Mouse (Mus musculus): ENCODE measurements around the gene Bcas1. TPM values are rescaled to one million over a fixed set of nuclear protein-coding genes. Genes with fewer than 3 reads are reported as not detected.

Gene Bcas1
- polyA plus RNA-seq, 1 experiment from 2014 or later, result 1.1 TPM

DNA sequence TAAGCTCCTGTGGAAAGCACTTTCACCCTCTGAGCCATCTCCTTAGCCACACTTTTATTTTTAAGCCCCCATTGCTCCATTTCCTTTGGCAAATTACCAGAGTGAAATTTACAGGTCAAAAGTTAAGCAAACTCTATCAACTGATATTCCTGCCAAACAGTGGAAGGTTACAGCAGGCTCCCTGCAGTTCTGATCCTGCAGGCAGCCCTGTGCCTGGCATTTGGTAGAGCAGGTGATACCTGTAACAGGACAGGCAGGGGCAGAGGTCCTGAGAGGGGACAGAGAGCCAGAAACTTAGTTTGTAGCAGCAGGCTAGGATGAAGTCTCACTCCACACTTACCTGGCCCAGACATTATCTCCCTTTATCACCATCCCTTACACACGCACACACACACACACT is 35.7 kb downstream of the Bcas1 start:
- H3K27ac ChIP-seq (replicated peaks; ENCODE audit: low read depth, low read length), result no peak overlapping the region
- H3K4me1 ChIP-seq (ENCODE audit: control insufficient read depth, insufficient read depth, low read length), result no peaks in the 10 kb centered on the region
- H3K9ac ChIP-seq (replicated peaks; ENCODE audit: low read length), result no peak overlapping the region
- H3K9me3 ChIP-seq (replicated peaks; ENCODE audit: control insufficient read depth, low read length), result no peaks in the 10 kb centered on the region
- 58% methylated on average over 1 of the region's 1 CpGs for WGBS
- no peaks in the 10 kb centered on the region for H3K27me3 ChIP-seq (ENCODE audit: control insufficient read depth, insufficient read depth, low read length)
- ATAC-seq (replicated peaks; ENCODE audit: insufficient number of reproducible peaks, low FRiP score, low TSS enrichment, low read depth) (no peak), DNase-seq (ENCODE audit: low spot score) (no peak)
- no peak overlapping the region for H3K4me2 ChIP-seq (ENCODE audit: low read depth, low read length)
- H3K4me3 ChIP-seq (ENCODE audit: low read depth, low read length), result no peak overlapping the region
- H3K36me3 ChIP-seq (replicated peaks; ENCODE audit: control insufficient read depth, insufficient read depth, low read depth, low read length), result no peaks in the 10 kb centered on the region

- Histone ChIP-seq H3K9ac (replicated peaks; ENCODE audit: low read length) (no peak overlapping the region), H3K4me2 (ENCODE audit: low read depth, low read length) (no peak overlapping the region), H3K9me3 (replicated peaks; ENCODE audit: control insufficient read depth, low read length) (no peaks in the 10 kb centered on the region), H3K36me3 (replicated peaks; ENCODE audit: control insufficient read depth, insufficient read depth, low read depth, low read length) (no peaks in the 10 kb centered on the region), H3K4me3 (ENCODE audit: low read depth, low read length) (no peak overlapping the region), H3K27ac (replicated peaks; ENCODE audit: low read depth, low read length) (no peak overlapping the region), H3K27me3 (ENCODE audit: control insufficient read depth, insufficient read depth, low read length) (no peaks in the 10 kb centered on the region), H3K4me1 (ENCODE audit: control insufficient read depth, insufficient read depth, low read length) (no peaks in the 10 kb centered on the region)
- 60% methylated on average over 5 of the region's 5 CpGs for WGBS
- ATAC-seq (replicated peaks; ENCODE audit: insufficient number of reproducible peaks, low FRiP score, low TSS enrichment, low read depth) (no peak), DNase-seq (ENCODE audit: low spot score) (no peak)
Observed at GRCm38 (mm10) chr2:170388320-170388719, 39.3 kb downstream of the Bcas1 start.

DNA sequence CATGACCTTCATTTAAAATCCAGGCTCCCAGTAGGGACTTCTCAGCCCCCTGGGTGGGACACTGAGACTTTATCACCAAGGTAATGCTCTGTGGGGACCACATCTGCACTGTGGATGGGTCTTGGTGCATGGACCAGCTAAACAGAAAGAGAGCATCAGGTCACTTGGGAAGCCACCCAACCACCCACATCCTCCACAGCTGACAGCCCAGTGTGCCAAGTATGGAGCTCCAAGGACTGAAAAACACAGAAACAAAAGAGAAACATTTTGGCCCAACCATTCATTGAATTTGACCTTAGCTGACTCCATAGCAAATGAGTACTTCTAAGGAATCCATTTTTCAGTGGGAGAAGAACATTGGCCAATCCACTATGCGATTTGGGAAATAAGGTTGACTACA is 42.1 kb downstream of the Bcas1 start:
- no peaks in the 10 kb centered on the region for H3K9me3 ChIP-seq (replicated peaks; ENCODE audit: control insufficient read depth, low read length)
- no peaks in the 10 kb centered on the region for H3K4me1 ChIP-seq (ENCODE audit: control insufficient read depth, insufficient read depth, low read length)
- H3K27me3 ChIP-seq (ENCODE audit: control insufficient read depth, insufficient read depth, low read length), result no peaks in the 10 kb centered on the region
- no peak overlapping the region for H3K4me3 ChIP-seq (ENCODE audit: low read depth, low read length)
- DNase-seq (ENCODE audit: low spot score) (no peak), ATAC-seq (replicated peaks; ENCODE audit: insufficient number of reproducible peaks, low FRiP score, low TSS enrichment, low read depth) (no peak)
- 94% methylated on average over 1 of the region's 1 CpGs for WGBS
- H3K36me3 ChIP-seq (replicated peaks; ENCODE audit: control insufficient read depth, insufficient read depth, low read depth, low read length), result no peaks in the 10 kb centered on the region
- H3K27ac ChIP-seq (replicated peaks; ENCODE audit: low read depth, low read length), result no peak overlapping the region
- no peak overlapping the region for H3K9ac ChIP-seq (replicated peaks; ENCODE audit: low read length)
- H3K4me2 ChIP-seq (ENCODE audit: low read depth, low read length), result no peak overlapping the region

DNA sequence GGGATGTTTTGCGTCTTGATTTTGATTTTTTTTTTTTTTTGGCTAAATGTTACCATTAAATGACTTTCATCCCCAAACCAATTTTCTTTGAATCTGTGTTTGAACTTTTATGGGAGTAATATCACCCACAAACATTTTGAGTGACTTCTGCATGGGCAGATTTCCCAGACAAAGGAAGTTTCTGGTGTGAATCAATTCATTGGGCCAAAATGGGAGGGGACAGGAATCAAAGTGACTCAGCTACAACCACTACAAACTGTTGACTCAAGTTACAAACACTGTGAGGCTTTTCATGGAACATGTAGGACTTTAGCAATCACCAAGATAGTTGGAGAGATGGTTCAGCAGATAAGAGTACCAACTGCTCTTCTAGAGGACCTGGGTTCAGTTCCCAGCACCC is 42.9 kb downstream of the Bcas1 start:
- ATAC-seq (replicated peaks; ENCODE audit: insufficient number of reproducible peaks, low FRiP score, low TSS enrichment, low read depth) (no peak), DNase-seq (ENCODE audit: low spot score) (no peak)

DNA sequence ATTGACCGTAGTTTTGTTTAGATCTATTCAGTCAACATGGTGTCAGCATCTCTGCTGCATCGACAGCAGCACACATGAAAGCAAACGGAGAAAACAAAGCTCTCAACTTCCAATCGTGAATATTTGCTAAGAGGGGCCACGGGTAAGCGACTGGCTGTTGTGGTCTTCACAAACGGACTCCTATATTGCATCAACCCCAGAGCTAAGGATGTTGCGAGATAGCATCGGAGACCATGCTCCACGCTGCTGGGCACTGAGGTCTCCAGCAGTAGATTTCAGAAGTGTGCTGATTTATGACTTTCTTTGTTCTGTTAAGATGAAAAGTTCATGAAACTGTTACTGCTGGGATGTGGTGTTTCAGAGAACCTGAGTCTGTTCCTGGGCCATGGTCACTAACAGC is 54.3 kb downstream of the Bcas1 start:
- WGBS, result 94% methylated on average over 10 of the region's 10 CpGs
- no peak for ATAC-seq (replicated peaks; ENCODE audit: insufficient number of reproducible peaks, low FRiP score, low TSS enrichment, low read depth)

More for the DNA sequence above, 42.9 kb downstream of the Bcas1 start:
- Histone ChIP-seq H3K36me3 (replicated peaks; ENCODE audit: control insufficient read depth, insufficient read depth, low read depth, low read length) (no peaks in the 10 kb centered on the region), H3K4me3 (ENCODE audit: low read depth, low read length) (no peak overlapping the region), H3K9ac (replicated peaks; ENCODE audit: low read length) (no peak overlapping the region), H3K4me1 (ENCODE audit: control insufficient read depth, insufficient read depth, low read length) (no peaks in the 10 kb centered on the region), H3K27ac (replicated peaks; ENCODE audit: low read depth, low read length) (no peak overlapping the region), H3K4me2 (ENCODE audit: low read depth, low read length) (no peak overlapping the region), H3K27me3 (ENCODE audit: control insufficient read depth, insufficient read depth, low read length) (no peaks in the 10 kb centered on the region), H3K9me3 (replicated peaks; ENCODE audit: control insufficient read depth, low read length) (no peaks in the 10 kb centered on the region)
- WGBS, result 92% methylated on average over 1 of the region's 1 CpGs

GRCm38 (mm10) chr2:170365676-170366075 is 62.0 kb downstream of the Bcas1 start:
- Histone ChIP-seq H3K4me3 (ENCODE audit: low read depth, low read length) (no peak overlapping the region), H3K9ac (replicated peaks; ENCODE audit: low read length) (no peak overlapping the region), H3K4me1 (ENCODE audit: control insufficient read depth, insufficient read depth, low read length) (no peaks in the 10 kb centered on the region), H3K27me3 (ENCODE audit: control insufficient read depth, insufficient read depth, low read length) (no peaks in the 10 kb centered on the region), H3K9me3 (replicated peaks; ENCODE audit: control insufficient read depth, low read length) (no peaks in the 10 kb centered on the region), H3K36me3 (replicated peaks; ENCODE audit: control insufficient read depth, insufficient read depth, low read depth, low read length) (no peaks in the 10 kb centered on the region), H3K4me2 (ENCODE audit: low read depth, low read length) (no peak overlapping the region), H3K27ac (replicated peaks; ENCODE audit: low read depth, low read length) (no peak overlapping the region)
- 90% methylated on average over 2 of the region's 2 CpGs for WGBS
- no peak for ATAC-seq (replicated peaks; ENCODE audit: insufficient number of reproducible peaks, low FRiP score, low TSS enrichment, low read depth)
- DNase-seq (ENCODE audit: low spot score), result no peak

More for the DNA sequence above, 54.3 kb downstream of the Bcas1 start:
- H3K36me3 ChIP-seq (replicated peaks; ENCODE audit: control insufficient read depth, insufficient read depth, low read depth, low read length), result no peaks in the 10 kb centered on the region
- no peak overlapping the region for H3K4me2 ChIP-seq (ENCODE audit: low read depth, low read length)
- DNase-seq (ENCODE audit: low spot score), result no peak
- H3K4me3 ChIP-seq (ENCODE audit: low read depth, low read length), result no peak overlapping the region
- H3K9me3 ChIP-seq (replicated peaks; ENCODE audit: control insufficient read depth, low read length), result no peaks in the 10 kb centered on the region
- H3K27me3 ChIP-seq (ENCODE audit: control insufficient read depth, insufficient read depth, low read length), result no peaks in the 10 kb centered on the region
- H3K9ac ChIP-seq (replicated peaks; ENCODE audit: low read length), result no peak overlapping the region
- no peaks in the 10 kb centered on the region for H3K4me1 ChIP-seq (ENCODE audit: control insufficient read depth, insufficient read depth, low read length)
- H3K27ac ChIP-seq (replicated peaks; ENCODE audit: low read depth, low read length), result no peak overlapping the region

- Histone ChIP-seq H3K27me3 (ENCODE audit: control insufficient read depth, insufficient read depth, low read length) (no peaks in the 10 kb centered on the region), H3K27ac (replicated peaks; ENCODE audit: low read depth, low read length) (no peak overlapping the region)
- WGBS, result 68% methylated on average over 3 of the region's 3 CpGs
Observed at GRCm38 (mm10) chr2:170365271-170365670, 62.4 kb downstream of the Bcas1 start.

GRCm38 (mm10) chr2:170356667-170357374 is 70.8 kb downstream of the Bcas1 start:
- H3K9me3 ChIP-seq (replicated peaks; ENCODE audit: control insufficient read depth, low read length), result no peaks in the 10 kb centered on the region
- no peak overlapping the region for H3K27ac ChIP-seq (replicated peaks; ENCODE audit: low read depth, low read length)
- H3K4me1 ChIP-seq (ENCODE audit: control insufficient read depth, insufficient read depth, low read length), result no peaks in the 10 kb centered on the region
- no peak overlapping the region for H3K4me3 ChIP-seq (ENCODE audit: low read depth, low read length)
- no peaks in the 10 kb centered on the region for H3K27me3 ChIP-seq (ENCODE audit: control insufficient read depth, insufficient read depth, low read length)
- ATAC-seq (replicated peaks; ENCODE audit: insufficient number of reproducible peaks, low FRiP score, low TSS enrichment, low read depth) (no peak), DNase-seq (ENCODE audit: low spot score) (no peak)
- no peak overlapping the region for H3K9ac ChIP-seq (replicated peaks; ENCODE audit: low read length)
- WGBS, result 52% methylated on average over 16 of the region's 16 CpGs
- no peaks in the 10 kb centered on the region for H3K36me3 ChIP-seq (replicated peaks; ENCODE audit: control insufficient read depth, insufficient read depth, low read depth, low read length)
- H3K4me2 ChIP-seq (ENCODE audit: low read depth, low read length), result no peak overlapping the region

More at GRCm38 (mm10) chr2:170365271-170365670, 62.4 kb downstream of the Bcas1 start:
- no peaks in the 10 kb centered on the region for H3K4me1 ChIP-seq (ENCODE audit: control insufficient read depth, insufficient read depth, low read length)
- H3K4me3 ChIP-seq (ENCODE audit: low read depth, low read length), result no peak overlapping the region
- H3K4me2 ChIP-seq (ENCODE audit: low read depth, low read length), result no peak overlapping the region
- H3K9ac ChIP-seq (replicated peaks; ENCODE audit: low read length), result no peak overlapping the region
- peak; percentile 45 for DNase-seq (ENCODE audit: low spot score)
- H3K9me3 ChIP-seq (replicated peaks; ENCODE audit: control insufficient read depth, low read length), result no peaks in the 10 kb centered on the region
- no peak for ATAC-seq (replicated peaks; ENCODE audit: insufficient number of reproducible peaks, low FRiP score, low TSS enrichment, low read depth)
- no peaks in the 10 kb centered on the region for H3K36me3 ChIP-seq (replicated peaks; ENCODE audit: control insufficient read depth, insufficient read depth, low read depth, low read length)

All from embryonic facial prominence, embryonic 11.5 days (tissue).